Mouse (Mus musculus): Measurements from ENCODE around the gene Iqsec3.

- TF ChIP-seq MAX (IDR thresholded peaks at IDR 0.05) (no peak), USF1 (IDR thresholded peaks at IDR 0.05; ENCODE audit: low read depth) (no peak), CTCF (IDR thresholded peaks at IDR 0.05; ENCODE audit: control insufficient read depth, insufficient read depth, insufficient read length) (no peak), CEBPB (IDR thresholded peaks at IDR 0.05; ENCODE audit: low read depth) (no peak)
Measured at GRCm38 (mm10) chr6:121337770-121338518, 135.5 kb downstream of the Iqsec3 start.

Measured in C2C12 (cell line).